Mouse (Mus musculus): Measurements from ENCODE around the gene Clip1. TPM values are rescaled to one million over a fixed set of nuclear protein-coding genes. Genes with fewer than 3 reads are reported as not detected.

Gene Clip1
- polyA plus RNA-seq, 1 experiment from 2014 or later, result 75.1 TPM

DNA sequence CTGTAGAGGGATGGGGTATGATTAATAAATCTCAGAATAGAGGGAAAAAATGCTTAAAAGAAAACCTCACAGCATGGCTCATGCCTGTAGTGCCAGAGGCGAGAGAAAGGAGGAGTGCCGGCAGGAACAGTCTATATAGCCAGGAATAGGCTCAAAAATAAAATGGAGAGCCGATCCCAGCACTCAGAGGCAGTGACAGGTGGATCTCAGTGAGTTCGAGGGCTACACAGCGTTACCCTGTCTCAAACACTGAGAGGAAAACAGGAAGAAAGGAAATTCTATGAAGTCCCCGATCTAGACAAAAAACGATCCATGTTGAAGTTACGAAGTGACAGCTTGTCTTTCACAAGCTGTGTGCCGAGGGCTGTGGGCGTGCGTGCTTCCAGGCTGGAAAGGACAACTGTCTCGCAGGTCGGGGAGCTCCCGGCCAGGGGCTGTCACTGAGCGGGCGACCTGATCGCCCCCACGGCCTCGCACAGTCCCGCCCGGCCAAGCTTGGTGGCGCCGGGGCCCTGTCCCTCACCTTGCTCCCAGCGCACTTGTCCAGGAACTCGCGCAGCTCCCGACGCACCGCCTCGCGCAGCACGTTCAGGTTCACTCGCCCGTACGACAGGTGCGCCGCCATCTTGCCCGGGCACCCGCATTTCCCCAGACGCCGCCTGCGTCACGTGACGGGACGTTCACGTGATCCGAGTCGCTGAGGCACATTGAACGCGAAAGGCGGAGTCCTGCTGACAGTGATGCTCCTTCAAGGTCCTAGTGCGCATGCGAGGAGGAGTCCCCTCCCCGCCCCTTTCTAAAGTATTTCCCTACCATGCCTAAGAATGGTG is 111.8 kb downstream of the Clip1 start, which contains the start of gene Vps33a:
Gene Vps33a, minus strand, starts transcription at position 682 of the 830 bp plus-strand sequence.
- under 1% methylated on average over 54 of the region's 54 CpGs for WGBS
- DNase-seq (peak; percentile 100), ATAC-seq (ENCODE audit: low FRiP score, low TSS enrichment) (peak; percentile 92)
- H3K36me3 ChIP-seq (ENCODE audit: control insufficient read depth, insufficient read depth, low read length), result peaks cover 38% of the 10 kb centered on the region
- no peaks in the 10 kb centered on the region for H3K27me3 ChIP-seq (ENCODE audit: control insufficient read depth, insufficient read depth, low read length)
- H3K9ac ChIP-seq (replicated peaks; ENCODE audit: low read length), result peak within 1 kb of the TSS; percentile 80
- H3K27ac ChIP-seq (replicated peaks; ENCODE audit: low read depth, low read length), result peak within 1 kb of the TSS; percentile 84
- H3K4me1 ChIP-seq (ENCODE audit: control insufficient read depth, insufficient read depth, low read length), result peaks cover 5% of the 10 kb centered on the region; the same call in 1 of the 2 replicates
- no peaks in the 10 kb centered on the region for H3K9me3 ChIP-seq (ENCODE audit: control insufficient read depth, low read length)
- H3K4me2 ChIP-seq (ENCODE audit: low read length), result peak within 1 kb of the TSS; percentile 86
- peak within 1 kb of the TSS; percentile 98 for H3K4me3 ChIP-seq (replicated peaks; ENCODE audit: low read depth, low read length)

DNA sequence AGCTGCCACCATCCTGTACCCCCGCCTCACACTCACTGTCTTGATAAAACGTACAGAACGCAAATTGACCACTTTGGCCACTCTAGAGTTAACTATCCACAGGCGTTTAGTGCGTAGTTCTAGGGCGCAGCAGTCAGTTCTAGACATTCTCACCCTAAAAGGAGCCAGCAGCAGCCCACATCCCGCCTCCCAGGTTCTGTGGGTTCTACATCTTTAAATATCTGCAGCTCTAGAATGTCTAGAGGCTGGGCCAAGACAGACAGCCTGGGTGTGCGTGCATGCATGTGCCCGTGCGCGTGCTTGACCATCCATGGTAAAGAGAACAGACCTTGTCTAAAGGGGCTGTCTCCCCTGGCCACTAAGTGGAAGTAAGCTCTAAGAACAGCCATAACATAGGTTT is 123.3 kb downstream of the Clip1 start:
- DNase-seq (no peak), ATAC-seq (ENCODE audit: low FRiP score, low TSS enrichment) (no peak)
- Histone ChIP-seq H3K27ac (replicated peaks; ENCODE audit: low read depth, low read length) (no peak overlapping the region), H3K4me3 (replicated peaks; ENCODE audit: low read depth, low read length) (no peak overlapping the region), H3K9me3 (ENCODE audit: control insufficient read depth, low read length) (no peaks in the 10 kb centered on the region), H3K4me1 (ENCODE audit: control insufficient read depth, insufficient read depth, low read length) (no peaks in the 10 kb centered on the region), H3K4me2 (ENCODE audit: low read length) (no peak overlapping the region), H3K27me3 (ENCODE audit: control insufficient read depth, insufficient read depth, low read length) (no peaks in the 10 kb centered on the region), H3K36me3 (ENCODE audit: control insufficient read depth, insufficient read depth, low read length) (peaks cover 94% of the 10 kb centered on the region), H3K9ac (replicated peaks; ENCODE audit: low read length) (no peak overlapping the region)
- WGBS, result 95% methylated on average over 11 of the region's 11 CpGs

DNA sequence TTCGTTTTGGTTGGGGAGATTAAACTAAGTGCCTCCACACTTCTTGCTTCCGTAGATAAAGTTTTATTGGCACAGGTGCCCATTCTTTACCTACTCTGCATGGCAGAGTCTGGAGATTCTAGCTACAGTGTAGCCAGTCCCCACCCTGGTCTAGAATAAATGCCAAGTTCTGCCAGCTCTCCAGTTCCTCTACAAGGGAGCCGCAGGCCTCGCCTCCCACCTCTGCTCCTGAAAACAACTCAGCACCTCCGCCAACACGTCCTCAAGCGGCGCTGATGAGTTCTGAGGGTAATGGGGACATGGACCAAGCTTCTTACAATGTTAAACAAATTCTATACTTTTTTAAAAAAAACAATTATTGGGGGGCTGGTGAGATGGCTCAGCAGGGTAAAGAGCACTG is 124.8 kb downstream of the Clip1 start:
- Histone ChIP-seq H3K27me3 (ENCODE audit: control insufficient read depth, insufficient read depth, low read length) (no peaks in the 10 kb centered on the region), H3K9ac (replicated peaks; ENCODE audit: low read length) (no peak overlapping the region), H3K36me3 (ENCODE audit: control insufficient read depth, insufficient read depth, low read length) (peaks cover 92% of the 10 kb centered on the region), H3K9me3 (ENCODE audit: control insufficient read depth, low read length) (no peaks in the 10 kb centered on the region), H3K4me1 (ENCODE audit: control insufficient read depth, insufficient read depth, low read length) (no peaks in the 10 kb centered on the region), H3K27ac (replicated peaks; ENCODE audit: low read depth, low read length) (no peak overlapping the region), H3K4me2 (ENCODE audit: low read length) (no peak overlapping the region), H3K4me3 (replicated peaks; ENCODE audit: low read depth, low read length) (no peak overlapping the region)
- DNase-seq, result no peak
- ATAC-seq (ENCODE audit: low FRiP score, low TSS enrichment), result no peak
- 95% methylated on average over 8 of the region's 8 CpGs for WGBS

DNA sequence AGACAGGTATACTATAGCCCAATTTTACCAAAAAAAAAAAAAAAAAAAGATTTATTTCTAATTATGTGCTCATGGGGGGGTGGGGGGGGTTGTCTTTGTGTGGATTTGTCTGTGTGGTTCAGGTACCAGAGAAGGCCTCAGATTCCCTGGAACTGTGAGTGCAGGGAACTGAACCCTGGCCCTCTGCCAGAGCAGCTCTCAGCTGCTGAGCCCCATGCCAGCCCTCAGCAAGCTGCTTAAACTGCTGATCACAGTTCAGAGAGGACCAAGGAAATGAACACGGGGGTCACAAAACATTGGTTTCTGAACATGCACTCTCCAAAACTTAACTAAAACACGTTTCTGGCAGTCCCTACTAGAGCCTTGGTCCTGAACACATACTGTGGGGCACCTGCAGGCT is 128.0 kb downstream of the Clip1 start:
- ATAC-seq (ENCODE audit: low FRiP score, low TSS enrichment), result no peak
- Histone ChIP-seq H3K4me1 (ENCODE audit: control insufficient read depth, insufficient read depth, low read length) (no peaks in the 10 kb centered on the region), H3K4me2 (ENCODE audit: low read length) (no peak overlapping the region), H3K9ac (replicated peaks; ENCODE audit: low read length) (no peak overlapping the region), H3K27me3 (ENCODE audit: control insufficient read depth, insufficient read depth, low read length) (no peaks in the 10 kb centered on the region), H3K27ac (replicated peaks; ENCODE audit: low read depth, low read length) (no peak overlapping the region), H3K36me3 (ENCODE audit: control insufficient read depth, insufficient read depth, low read length) (peaks cover 64% of the 10 kb centered on the region), H3K9me3 (ENCODE audit: control insufficient read depth, low read length) (no peaks in the 10 kb centered on the region), H3K4me3 (replicated peaks; ENCODE audit: low read depth, low read length) (no peak overlapping the region)
- DNase-seq, result peak; percentile 30
- WGBS, result 80% methylated on average over 2 of the region's 2 CpGs

DNA sequence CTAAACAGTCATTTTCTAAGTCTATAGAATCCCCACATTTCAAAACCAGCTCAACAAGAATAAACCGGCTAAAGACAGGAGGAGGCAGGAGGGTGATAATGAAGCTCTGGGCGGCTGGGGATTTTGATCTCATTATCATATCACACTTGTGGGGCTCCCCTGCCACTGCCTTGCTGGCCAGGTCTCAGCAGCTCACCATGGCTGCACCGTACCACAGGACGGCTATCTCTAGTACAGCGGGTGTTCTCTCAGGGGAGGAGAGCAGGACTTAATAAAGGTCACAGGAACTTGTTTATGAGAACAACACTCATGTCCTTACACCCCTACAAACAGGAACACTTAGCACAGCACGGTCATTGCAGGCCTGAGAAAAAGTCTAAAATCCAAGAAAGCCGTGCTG is 128.7 kb downstream of the Clip1 start:
- H3K9me3 ChIP-seq (ENCODE audit: control insufficient read depth, low read length), result no peaks in the 10 kb centered on the region
- no peak for DNase-seq
- H3K27ac ChIP-seq (replicated peaks; ENCODE audit: low read depth, low read length), result no peak overlapping the region
- H3K36me3 ChIP-seq (ENCODE audit: control insufficient read depth, insufficient read depth, low read length), result peaks cover 58% of the 10 kb centered on the region
- 89% methylated on average over 7 of the region's 7 CpGs for WGBS
- no peak overlapping the region for H3K9ac ChIP-seq (replicated peaks; ENCODE audit: low read length)
- no peak for ATAC-seq (ENCODE audit: low FRiP score, low TSS enrichment)
- H3K4me2 ChIP-seq (ENCODE audit: low read length), result no peak overlapping the region
- no peak overlapping the region for H3K4me3 ChIP-seq (replicated peaks; ENCODE audit: low read depth, low read length)
- no peaks in the 10 kb centered on the region for H3K27me3 ChIP-seq (ENCODE audit: control insufficient read depth, insufficient read depth, low read length)
- H3K4me1 ChIP-seq (ENCODE audit: control insufficient read depth, insufficient read depth, low read length), result no peaks in the 10 kb centered on the region

DNA sequence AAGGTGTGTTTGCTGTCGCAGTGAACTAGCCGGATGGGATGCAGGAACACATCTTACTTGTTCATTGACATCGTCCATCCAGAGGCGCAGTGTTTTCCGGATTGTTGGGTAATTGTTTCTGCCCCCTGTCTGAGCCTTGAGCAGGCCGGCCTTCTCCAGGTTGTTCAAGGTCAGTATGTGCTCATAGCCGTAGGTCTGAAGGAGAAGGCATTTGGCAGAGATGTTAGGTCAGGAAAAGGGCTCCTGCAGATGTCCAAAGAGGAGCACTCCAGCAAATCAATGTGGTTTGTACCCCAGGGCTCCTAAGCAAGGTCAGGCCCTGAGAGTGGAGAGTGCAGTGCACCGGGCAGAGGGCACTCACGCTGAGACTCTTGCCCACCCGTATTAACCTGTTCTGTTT is 150.6 kb downstream of the Clip1 start:
- H3K4me1 ChIP-seq (ENCODE audit: control insufficient read depth, insufficient read depth, low read length), result no peaks in the 10 kb centered on the region
- H3K9me3 ChIP-seq (ENCODE audit: control insufficient read depth, low read length), result no peaks in the 10 kb centered on the region
- WGBS, result 96% methylated on average over 10 of the region's 10 CpGs
- H3K27me3 ChIP-seq (ENCODE audit: control insufficient read depth, insufficient read depth, low read length), result no peaks in the 10 kb centered on the region
- H3K27ac ChIP-seq (replicated peaks; ENCODE audit: low read depth, low read length), result no peak overlapping the region
- DNase-seq (no peak), ATAC-seq (ENCODE audit: low FRiP score, low TSS enrichment) (no peak)
- no peak overlapping the region for H3K9ac ChIP-seq (replicated peaks; ENCODE audit: low read length)
- H3K4me2 ChIP-seq (ENCODE audit: low read length), result no peak overlapping the region
- no peak overlapping the region for H3K4me3 ChIP-seq (replicated peaks; ENCODE audit: low read depth, low read length)
- peaks cover 86% of the 10 kb centered on the region for H3K36me3 ChIP-seq (ENCODE audit: control insufficient read depth, insufficient read depth, low read length)

DNA sequence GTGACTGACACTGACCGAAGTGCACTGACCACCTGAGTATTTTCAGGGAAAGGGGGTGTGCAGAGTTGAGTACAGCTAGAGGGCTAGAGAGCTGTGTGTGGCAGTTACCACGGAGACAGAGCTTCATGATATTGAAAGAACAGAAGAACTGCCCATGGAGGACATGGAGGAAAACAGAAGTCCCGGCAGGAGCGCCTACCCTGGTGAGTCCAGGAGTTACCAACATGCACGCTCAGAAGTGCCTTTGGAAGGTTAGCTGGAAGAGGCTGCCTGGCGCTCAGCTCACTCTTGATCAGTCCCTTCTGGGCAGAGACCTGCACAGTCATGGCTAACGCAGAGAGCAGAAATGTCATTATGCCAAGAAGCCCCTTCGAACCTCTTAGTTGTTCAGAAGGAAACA is 154.4 kb downstream of the Clip1 start:
- Histone ChIP-seq H3K36me3 (ENCODE audit: control insufficient read depth, insufficient read depth, low read length) (peaks cover 79% of the 10 kb centered on the region), H3K4me2 (ENCODE audit: low read length) (no peak overlapping the region), H3K4me3 (replicated peaks; ENCODE audit: low read depth, low read length) (no peak overlapping the region), H3K27ac (replicated peaks; ENCODE audit: low read depth, low read length) (no peak overlapping the region), H3K9me3 (ENCODE audit: control insufficient read depth, low read length) (no peaks in the 10 kb centered on the region), H3K9ac (replicated peaks; ENCODE audit: low read length) (no peak overlapping the region), H3K27me3 (ENCODE audit: control insufficient read depth, insufficient read depth, low read length) (no peaks in the 10 kb centered on the region), H3K4me1 (ENCODE audit: control insufficient read depth, insufficient read depth, low read length) (no peaks in the 10 kb centered on the region)
- ATAC-seq (ENCODE audit: low FRiP score, low TSS enrichment) (no peak), DNase-seq (no peak)
- WGBS, result 92% methylated on average over 8 of the region's 8 CpGs

DNA sequence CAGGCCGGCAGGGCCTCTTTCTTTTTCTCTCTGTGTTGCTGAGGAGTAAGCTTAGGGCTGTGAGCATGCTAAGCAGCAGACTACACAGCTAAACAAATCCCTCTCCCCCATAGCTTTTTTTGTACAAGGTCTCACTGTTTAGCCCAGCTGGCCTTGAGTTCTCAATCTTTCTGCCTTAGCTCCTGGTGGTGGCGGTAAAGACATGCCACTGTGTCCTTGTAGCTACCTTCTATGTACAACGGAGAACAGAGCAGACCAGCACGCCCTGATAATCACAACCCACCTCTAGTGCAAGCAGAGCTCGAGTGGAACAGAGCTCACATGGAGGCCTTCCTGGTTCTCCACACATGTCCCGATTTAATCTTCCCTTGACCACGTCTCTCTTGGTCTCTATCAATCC is 155.8 kb downstream of the Clip1 start:
- Histone ChIP-seq H3K4me3 (replicated peaks; ENCODE audit: low read depth, low read length) (no peak overlapping the region), H3K27ac (replicated peaks; ENCODE audit: low read depth, low read length) (no peak overlapping the region), H3K27me3 (ENCODE audit: control insufficient read depth, insufficient read depth, low read length) (no peaks in the 10 kb centered on the region), H3K4me2 (ENCODE audit: low read length) (no peak overlapping the region), H3K36me3 (ENCODE audit: control insufficient read depth, insufficient read depth, low read length) (peaks cover 66% of the 10 kb centered on the region), H3K4me1 (ENCODE audit: control insufficient read depth, insufficient read depth, low read length) (no peaks in the 10 kb centered on the region), H3K9ac (replicated peaks; ENCODE audit: low read length) (no peak overlapping the region), H3K9me3 (ENCODE audit: control insufficient read depth, low read length) (no peaks in the 10 kb centered on the region)
- WGBS, result 79% methylated on average over 7 of the region's 7 CpGs
- no peak for ATAC-seq (ENCODE audit: low FRiP score, low TSS enrichment)
- no peak for DNase-seq
